Mouse (Mus musculus) heart, postnatal 0 days (tissue): ENCODE measurements around the gene Dapk2. TPM values are rescaled to one million over a fixed set of nuclear protein-coding genes. Genes with fewer than 3 reads are reported as not detected.

Experiments used
- ATAC-seq: fragments of 200-750 bp; cut with Nextera tagmentation; 2 replicates; pipeline ENCODE4 v1.8.0; 2017; ENCODE audit warnings: low read depth, moderate number of reproducible peaks, moderate library complexity; ENCODE audit not compliant: insufficient read depth
- DNase-seq: peaks from one replicate; pipeline ENCODE4 v3.0.0-alpha.2; 2016; ENCODE audit warnings: low spot score
- H3K27ac ChIP-seq: fragments of 300-500 bp; sonication (generic); 2 replicates; pipeline ENCODE4 v1.5.1; 2014; ENCODE audit warnings: low read depth, mild to moderate bottlenecking
- H3K27me3 ChIP-seq: fragments of 300-500 bp; sonication (generic); 2 replicates; pipeline ENCODE4 v1.6.1; 2014; ENCODE audit warnings: low read length, mixed read lengths; ENCODE audit not compliant: control insufficient read depth, insufficient read depth
- H3K36me3 ChIP-seq: fragments of 300-500 bp; sonication (generic); replicated peaks from 2 replicates; pipeline ENCODE4 v1.6.1; 2014; ENCODE audit warnings: low read length, mixed read lengths; ENCODE audit not compliant: control insufficient read depth, insufficient read depth
- H3K4me1 ChIP-seq: fragments of 300-500 bp; sonication (generic); 2 replicates; pipeline ENCODE4 v1.6.1; 2014; ENCODE audit warnings: antibody characterized with exemption; ENCODE audit not compliant: control insufficient read depth, insufficient read depth
- H3K4me2 ChIP-seq: fragments of 300-500 bp; sonication (generic); 2 replicates; pipeline ENCODE4 v1.6.1; 2014; ENCODE audit warnings: low read depth, mild to moderate bottlenecking, low read length, moderate library complexity
- H3K4me3 ChIP-seq: fragments of 300-500 bp; sonication (generic); 2 replicates; pipeline ENCODE4 v1.5.1; 2014; ENCODE audit warnings: low read depth, low read length
- H3K9ac ChIP-seq: fragments of 300-500 bp; sonication (generic); replicated peaks from 2 replicates; pipeline ENCODE4 v1.6.1; 2014; ENCODE audit warnings: low read depth, low read length, mixed read lengths
- H3K9me3 ChIP-seq: fragments of 300-500 bp; sonication (generic); replicated peaks from 2 replicates; pipeline ENCODE4 v1.6.1; 2016; ENCODE audit warnings: low read length; ENCODE audit not compliant: control insufficient read depth
- CTCF ChIP-seq: IDR thresholded peaks from 2 replicates; pipeline ENCODE4 v1.5.1; 2016; ENCODE audit warnings: antibody characterized with exemption, control low read depth, low read depth
- EP300 ChIP-seq: IDR thresholded peaks from 2 replicates; pipeline ENCODE4 v1.6.1; 2016; ENCODE audit warnings: antibody characterized with exemption, low read depth
- WGBS: fragments of 180-500 bp; shearing (Covaris S2); extraction: QIAGEN DNeasy Blood & Tissue Kit; methylation state at CpG from one replicate; pipeline ENCODE4 v1.1.7; 2014; 5-methylcytosine and 5-hydroxymethylcytosine counted together
- polyA plus RNA-seq: library from polyadenylated mRNA; unstranded; fragments of >200 nt; fragmentation: Nextera tagmentation; extraction: Ambion mirVana; gene quantifications from 2 replicates; pipeline ENCODE4 v1.2.1, GENCODE M21; 2015
- total RNA-seq: library from RNA; depleted of rRNA; stranded (reverse); fragments of >200 nt; gene quantifications from 2 replicates; pipeline ENCODE4 v1.2.3, GENCODE M21; 2014; ENCODE audit warnings: low replicate concordance

Dapk2 gene
- total and polyA plus RNA-seq, 2 experiments from 2014 or later: 2.3 to 4.7 TPM

DNA sequence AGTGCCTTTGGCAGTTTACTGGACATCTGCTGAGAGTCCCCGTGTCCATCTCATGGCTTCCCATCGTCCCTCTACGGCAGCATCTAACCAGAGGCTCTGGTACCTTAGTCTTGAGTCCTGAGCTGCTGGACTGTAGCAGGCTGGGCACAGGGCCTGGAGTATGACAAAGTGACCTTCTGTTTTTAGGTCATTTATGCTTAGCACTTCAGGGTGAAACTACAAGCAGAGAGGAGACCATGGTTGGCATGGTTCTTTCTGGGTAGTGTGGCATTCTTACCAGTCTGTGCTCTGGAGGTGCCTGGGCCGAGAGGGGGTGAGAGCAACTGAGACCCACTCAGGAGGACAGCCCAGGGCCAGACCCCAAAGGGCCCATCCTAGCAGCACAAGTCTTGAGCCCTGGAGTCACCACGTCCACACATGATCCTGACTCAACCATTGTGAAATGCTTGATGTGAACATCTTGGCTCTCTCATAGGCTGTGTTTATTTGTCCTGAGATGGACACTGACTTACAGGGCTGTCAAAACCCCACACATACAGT lies 15.4 kb downstream of the Dapk2 start:
- Histone ChIP-seq H3K4me1 (no peaks in the 10 kb centered on the region), H3K36me3 (no peaks in the 10 kb centered on the region), H3K4me2 (no peak overlapping the region), H3K9me3 (no peaks in the 10 kb centered on the region), H3K9ac (no peak overlapping the region), H3K27me3 (no peaks in the 10 kb centered on the region), H3K4me3 (no peak overlapping the region), H3K27ac (no peak overlapping the region)
- 89% methylated on average over 5 of the region's 5 CpGs for WGBS
- ATAC-seq: no peak
- no peak for DNase-seq
- TF ChIP-seq EP300 (no peak), CTCF (no peak)

DNA sequence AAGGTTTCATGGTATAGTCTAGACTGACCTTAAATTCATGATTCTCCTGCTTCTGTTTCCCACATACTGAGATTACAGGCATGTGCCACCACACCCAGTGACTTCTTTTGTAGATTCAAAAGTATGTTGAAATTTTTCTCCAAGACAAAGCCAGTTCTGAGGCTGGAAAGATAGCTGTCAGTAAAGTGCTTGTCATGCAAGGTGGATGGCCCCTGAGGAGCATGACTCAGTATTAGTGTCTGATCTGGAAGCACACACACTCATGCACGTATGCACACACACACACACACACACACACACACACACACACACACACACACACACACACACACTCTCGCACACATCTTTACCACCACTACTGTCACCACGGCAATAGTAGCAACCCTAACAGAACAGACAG lies 17.0 kb downstream of the Dapk2 start:
- Histone ChIP-seq H3K4me1 (no peaks in the 10 kb centered on the region), H3K27ac (no peak overlapping the region)

GRCm38 (mm10) chr9:66177975-66178374 lies 20.0 kb downstream of the Dapk2 start:
- ATAC-seq (no peak), DNase-seq (no peak)
- no peak overlapping the region for H3K27ac ChIP-seq
- TF ChIP-seq CTCF (no peak), EP300 (no peak)
- H3K4me2 ChIP-seq: no peak overlapping the region
- H3K4me3 ChIP-seq: no peak overlapping the region
- 57% methylated on average over 1 of the region's 1 CpGs for WGBS
- H3K36me3 ChIP-seq: no peaks in the 10 kb centered on the region
- no peaks in the 10 kb centered on the region for H3K27me3 ChIP-seq
- no peaks in the 10 kb centered on the region for H3K9me3 ChIP-seq
- H3K4me1 ChIP-seq: peaks cover 12% of the 10 kb centered on the region; the same call in 1 of the 2 replicates
- H3K9ac ChIP-seq: no peak overlapping the region

More for the DNA sequence above, 17.0 kb downstream of the Dapk2 start:
- 86% methylated on average over 3 of the region's 3 CpGs for WGBS
- H3K4me3 ChIP-seq: no peak overlapping the region
- H3K4me2 ChIP-seq: no peak overlapping the region
- H3K36me3 ChIP-seq: no peaks in the 10 kb centered on the region
- H3K27me3 ChIP-seq: no peaks in the 10 kb centered on the region
- TF ChIP-seq EP300 (no peak), CTCF (no peak)
- H3K9me3 ChIP-seq: no peaks in the 10 kb centered on the region
- DNase-seq (no peak), ATAC-seq (no peak)
- no peak overlapping the region for H3K9ac ChIP-seq

DNA sequence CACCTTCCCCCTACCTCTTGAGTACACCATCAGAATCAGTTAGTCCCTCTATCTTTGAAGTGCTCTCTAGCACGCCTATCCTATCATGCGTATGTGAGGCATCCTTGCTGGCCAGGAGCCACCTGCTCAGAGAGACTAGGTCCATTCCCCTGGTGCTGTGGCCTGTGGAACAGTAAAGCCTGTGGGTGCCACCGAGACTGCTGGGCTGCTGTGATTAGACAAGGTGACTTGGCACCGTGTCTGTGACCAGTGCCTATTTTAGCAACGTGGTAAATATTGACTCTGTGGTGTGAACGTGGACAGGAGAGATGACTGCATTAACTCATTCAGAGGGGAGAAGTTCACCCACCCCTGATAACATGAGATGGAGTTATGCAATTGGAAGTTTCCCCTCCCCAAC lies 21.8 kb downstream of the Dapk2 start:
- peak; percentile 18 for DNase-seq
- 27% methylated on average over 6 of the region's 6 CpGs for WGBS
- H3K27ac ChIP-seq: no peak overlapping the region
- H3K27me3 ChIP-seq: no peaks in the 10 kb centered on the region
- no peak for TF ChIP-seq EP300
- no peak for TF ChIP-seq CTCF
- peak; percentile 50 for ATAC-seq
- peaks cover 12% of the 10 kb centered on the region; the same call in 1 of the 2 replicates for H3K4me1 ChIP-seq
- H3K36me3 ChIP-seq: no peaks in the 10 kb centered on the region
- no peak overlapping the region for H3K4me3 ChIP-seq
- no peak overlapping the region for H3K4me2 ChIP-seq
- H3K9me3 ChIP-seq: no peaks in the 10 kb centered on the region
- H3K9ac ChIP-seq: no peak overlapping the region

- 69% methylated on average over 4 of the region's 4 CpGs for WGBS
- Histone ChIP-seq H3K9ac (no peak overlapping the region), H3K36me3 (no peaks in the 10 kb centered on the region), H3K4me2 (no peak overlapping the region), H3K27me3 (no peaks in the 10 kb centered on the region), H3K27ac (no peak overlapping the region), H3K9me3 (no peaks in the 10 kb centered on the region), H3K4me3 (no peak overlapping the region), H3K4me1 (peaks cover 12% of the 10 kb centered on the region; the same call in 1 of the 2 replicates)
- TF ChIP-seq EP300 (no peak), CTCF (no peak)
- ATAC-seq: no peak; the same call in 1 of the 2 replicates
- DNase-seq: no peak
Measured at GRCm38 (mm10) chr9:66181126-66181825, 23.3 kb downstream of the Dapk2 start.
